Comparison of ENCODE assay signal across 8 mouse cellular contexts in the genomic region with DNA sequence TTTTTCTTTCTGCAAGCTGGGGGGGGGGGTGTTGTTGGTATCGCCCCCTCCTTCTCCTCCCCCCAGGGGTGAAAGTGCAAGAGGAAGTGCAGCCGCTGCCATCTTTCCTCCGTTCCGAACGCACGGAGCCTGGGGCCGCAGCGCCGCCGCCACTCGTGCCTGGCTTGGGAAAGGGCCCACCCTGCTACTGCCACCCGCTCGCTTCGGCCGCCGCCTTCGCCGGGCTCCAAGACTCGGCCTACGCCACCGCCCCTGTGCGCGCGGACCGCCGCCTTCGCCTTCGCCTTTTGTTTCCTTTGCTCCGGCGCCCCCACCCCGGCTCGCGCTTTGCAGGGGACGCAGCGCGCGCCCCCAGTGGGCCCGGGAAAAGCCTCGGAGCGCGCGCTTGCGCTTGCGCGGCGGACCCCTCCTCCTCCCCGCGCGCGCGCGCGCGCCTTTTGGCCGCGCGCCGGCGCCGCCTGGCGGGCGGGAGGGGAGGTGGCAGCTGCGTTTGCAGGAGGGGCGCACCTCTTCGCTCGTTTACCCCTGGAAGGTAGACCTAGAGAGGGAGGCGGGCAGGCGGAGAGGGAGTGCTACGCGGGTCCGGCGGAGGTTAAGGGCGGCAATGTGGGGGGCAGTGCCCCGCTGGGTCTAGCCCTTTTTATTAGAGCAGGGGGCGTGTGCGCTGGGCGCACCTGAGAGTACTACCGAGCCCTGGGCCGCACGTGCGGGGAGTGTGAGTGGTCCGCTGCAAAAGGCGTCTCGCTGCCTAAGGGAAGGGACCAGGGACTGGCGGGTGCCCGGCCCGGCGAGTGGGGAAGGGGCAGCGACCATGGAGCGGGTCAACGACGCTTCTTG. TPM values are rescaled to one million over a fixed set of nuclear protein-coding genes. Genes with fewer than 3 reads are reported as not detected.
DNase-seq lines count a peak whose midpoint lies in the region; ATAC-seq and TF ChIP-seq lines count a peak whose summit lies in the region.

No protein-coding gene starts in this region.

- peaks cover 20% of the 10 kb centered on the region for H3K27me3 ChIP-seq in erythroblast, embryonic 14.5 days (ENCODE audit: control insufficient read depth)
- H3K27me3 ChIP-seq in heart, embryonic 16.5 days (ENCODE audit: control insufficient read depth, insufficient read depth, low read length): no peaks in the 10 kb centered on the region
- no peaks in the 10 kb centered on the region for H3K27me3 ChIP-seq in liver, postnatal 0 days (ENCODE audit: insufficient read depth, low read length)
- H3K27me3 ChIP-seq in neural tube, embryonic 13.5 days: no peaks in the 10 kb centered on the region

- H3K9me3 ChIP-seq in erythroblast, embryonic 14.5 days (ENCODE audit: control insufficient read depth, low read length): no peaks in the 10 kb centered on the region
- no peaks in the 10 kb centered on the region for H3K9me3 ChIP-seq in heart, embryonic 16.5 days (replicated peaks; ENCODE audit: control insufficient read depth, low read length)
- no peaks in the 10 kb centered on the region for H3K9me3 ChIP-seq in liver, postnatal 0 days (ENCODE audit: low read length)
- H3K9me3 ChIP-seq in neural tube, embryonic 13.5 days: no peaks in the 10 kb centered on the region

- H3K36me3 ChIP-seq in erythroblast, embryonic 14.5 days (ENCODE audit: control insufficient read depth): peaks cover 26% of the 10 kb centered on the region
- H3K36me3 ChIP-seq in heart, embryonic 16.5 days (ENCODE audit: control insufficient read depth, insufficient read depth): peaks cover 14% of the 10 kb centered on the region
- peaks cover 17% of the 10 kb centered on the region for H3K36me3 ChIP-seq in liver, postnatal 0 days (replicated peaks; ENCODE audit: insufficient read depth, low read length)
- peaks cover 18% of the 10 kb centered on the region for H3K36me3 ChIP-seq in neural tube, embryonic 13.5 days

- no peak for TF ChIP-seq EP300 in liver, postnatal 0 days (IDR thresholded peaks at IDR 0.05; ENCODE audit: low read depth)

- peak overlapping the region; percentile 95 for H3K4me2 ChIP-seq in heart, embryonic 16.5 days (ENCODE audit: low read depth, low read length)
- H3K4me2 ChIP-seq in liver, postnatal 0 days (ENCODE audit: low read depth, low read length): peak overlapping the region; percentile 100
- H3K4me2 ChIP-seq in neural tube, embryonic 13.5 days: peak overlapping the region; percentile 98

- DNase-seq in CD8-positive naive resting alpha-beta T cell, adult 2 months (ENCODE audit: low read depth in 2 of 2, low spot score in 2 of 2): peak; percentile 74 to 80
- peak; percentile 88 for DNase-seq in brain, embryonic 18.5 days (ENCODE audit: low read depth, low spot score)
- DNase-seq in kidney, postnatal 25 days: peak; percentile 85 to 92
- peak; percentile 82 for DNase-seq in liver, postnatal 0 days
- peak; percentile 74 for DNase-seq in telencephalon, adult 2 months (ENCODE audit: low read depth, low spot score)

- peak; percentile 54 for ATAC-seq in heart, embryonic 16.5 days (replicated peaks; ENCODE audit: extremely low read depth, insufficient read depth, low FRiP score)
- peak; percentile 68 for ATAC-seq in liver, postnatal 0 days
- peak; percentile 64 for ATAC-seq in neural tube, embryonic 13.5 days (ENCODE audit: low read depth)

- H3K4me1 ChIP-seq in erythroblast, embryonic 14.5 days (ENCODE audit: control insufficient read depth): peaks cover 64% of the 10 kb centered on the region
- H3K4me1 ChIP-seq in heart, embryonic 16.5 days (ENCODE audit: control insufficient read depth, insufficient read depth, low read length): peaks cover 29% of the 10 kb centered on the region
- H3K4me1 ChIP-seq in liver, postnatal 0 days (ENCODE audit: insufficient read depth): peaks cover 51% of the 10 kb centered on the region
- H3K4me1 ChIP-seq in neural tube, embryonic 13.5 days (replicated peaks): peaks cover 56% of the 10 kb centered on the region

- peak overlapping the region; percentile 99 for H3K9ac ChIP-seq in heart, embryonic 16.5 days (ENCODE audit: low read length)
- peak overlapping the region; percentile 95 for H3K9ac ChIP-seq in liver, postnatal 0 days (replicated peaks)
- H3K9ac ChIP-seq in neural tube, embryonic 13.5 days: peak overlapping the region; percentile 98

- peak overlapping the region; percentile 100 for H3K27ac ChIP-seq in heart, embryonic 16.5 days (ENCODE audit: low read length)
- H3K27ac ChIP-seq in liver, postnatal 0 days (ENCODE audit: low read depth): peak overlapping the region; percentile 99
- peak overlapping the region; percentile 100 for H3K27ac ChIP-seq in neural tube, embryonic 13.5 days (replicated peaks)

- under 1% methylated on average over 85 of the region's 92 CpGs for WGBS in heart, embryonic 16.5 days
- under 1% methylated on average over 61 of the region's 92 CpGs for WGBS in liver, postnatal 0 days (ENCODE audit: insufficient replicate concordance)
- WGBS in neural tube, embryonic 13.5 days: under 1% methylated on average over 89 of the region's 92 CpGs

- H3K4me3 ChIP-seq in erythroblast, embryonic 14.5 days (replicated peaks): peak overlapping the region; percentile 92
- H3K4me3 ChIP-seq in heart, embryonic 16.5 days (ENCODE audit: low read length): peak overlapping the region; percentile 90
- H3K4me3 ChIP-seq in liver, postnatal 0 days (ENCODE audit: low read depth, low read length): peak overlapping the region; percentile 93
- H3K4me3 ChIP-seq in neural tube, embryonic 13.5 days: peak overlapping the region; percentile 80

- peak; percentile 70 for TF ChIP-seq CTCF in liver, postnatal 0 days (IDR thresholded peaks at IDR 0.05; ENCODE audit: low read depth)

RNA-seq across cellular contexts. Expression of gene Patz1, which starts 1.3 kb away (rescaled TPM):
- polyA plus RNA-seq in erythroblast, embryonic 14.5 days (2012): 1.8 and 2.0 TPM in 2 replicates
- polyA plus RNA-seq in heart, embryonic 16.5 days (2015; fragmentation: Nextera tagmentation; extraction: Ambion mirVana): 25.7 and 26.3 TPM in 2 replicates
- 8.6 and 8.8 TPM in 2 replicates for polyA plus RNA-seq in liver, postnatal 0 days (2015; fragmentation: Nextera tagmentation; extraction: Ambion mirVana)
- polyA plus RNA-seq in neural tube, embryonic 13.5 days (2015; fragmentation: Nextera tagmentation; extraction: Ambion mirVana): 62.2 and 69.6 TPM in 2 replicates

RNA-seq across cellular contexts. Expression of gene Drg1, which starts 23.8 kb away (rescaled TPM):
- 3.4 and 5.6 TPM in 2 replicates for polyA plus RNA-seq in erythroblast, embryonic 14.5 days (2012)
- polyA plus RNA-seq in heart, embryonic 16.5 days (2015; fragmentation: Nextera tagmentation; extraction: Ambion mirVana): 166 and 198 TPM in 2 replicates
- polyA plus RNA-seq in liver, postnatal 0 days (2015; fragmentation: Nextera tagmentation; extraction: Ambion mirVana): 83.1 and 84.7 TPM in 2 replicates
- 231 and 270 TPM in 2 replicates for polyA plus RNA-seq in neural tube, embryonic 13.5 days (2015; fragmentation: Nextera tagmentation; extraction: Ambion mirVana)

RNA-seq across cellular contexts. Expression of gene Pik3ip1, which starts 40.2 kb away (rescaled TPM):
- polyA plus RNA-seq in erythroblast, embryonic 14.5 days (2012): 0.07 TPM in 1 of 2 replicates, not detected in the other
- 40.9 and 41.1 TPM in 2 replicates for polyA plus RNA-seq in heart, embryonic 16.5 days (2015; fragmentation: Nextera tagmentation; extraction: Ambion mirVana)
- 2.4 and 2.5 TPM in 2 replicates for polyA plus RNA-seq in liver, postnatal 0 days (2015; fragmentation: Nextera tagmentation; extraction: Ambion mirVana)
- polyA plus RNA-seq in neural tube, embryonic 13.5 days (2015; fragmentation: Nextera tagmentation; extraction: Ambion mirVana): 26.5 and 29.7 TPM in 2 replicates

Comparison
In these comparisons a context has a peak if more than half of its experiments do, and no peak if none do; other contexts are left out.
1. Peak in every context shown above with its lines: DNase-seq, ATAC-seq, H3K4me3 ChIP-seq and H3K27ac ChIP-seq.
2. RNA of gene Drg1, which starts 23.8 kb away (polyA plus RNA-seq): 231 to 270 TPM in neural tube, embryonic 13.5 days, 166 to 198 TPM in heart, embryonic 16.5 days and 83.1 to 84.7 TPM in liver, postnatal 0 days; 3.4 to 5.6 TPM in erythroblast, embryonic 14.5 days; every median in the first group is over 10 times any median in the second.